Mouse (Mus musculus) liver, embryonic 13.5 days (tissue): ENCODE results near the gene Spaca4. TPM values are rescaled to one million over a fixed set of nuclear protein-coding genes. Genes with fewer than 3 reads are reported as not detected.

ENCODE experiments used
- ATAC-seq: fragments of 200-750 bp; cut with Nextera tagmentation; 2 replicates; pipeline ENCODE4 v1.8.0; 2017; ENCODE audit warnings: low read depth, mild to moderate bottlenecking, moderate number of reproducible peaks, moderate library complexity
- DNase-seq: peaks from one replicate; pipeline ENCODE4 v3.0.0; 2022
- H3K27ac ChIP-seq: fragments of 300-500 bp; sonication (generic); 2 replicates; pipeline ENCODE4 v1.5.1; 2015; ENCODE audit warnings: moderate library complexity, mild to moderate bottlenecking, inconsistent platforms
- H3K27me3 ChIP-seq: fragments of 300-500 bp; sonication (generic); 2 replicates; pipeline ENCODE4 v1.6.1; 2015; ENCODE audit warnings: mild to moderate bottlenecking, inconsistent platforms
- H3K36me3 ChIP-seq: fragments of 300-500 bp; sonication (generic); 2 replicates; pipeline ENCODE4 v1.6.1; 2015; ENCODE audit warnings: mild to moderate bottlenecking, inconsistent platforms
- H3K4me1 ChIP-seq: fragments of 300-500 bp; sonication (generic); replicated peaks from 2 replicates; pipeline ENCODE4 v1.6.1; 2015; ENCODE audit warnings: inconsistent platforms
- H3K4me2 ChIP-seq: fragments of 300-500 bp; sonication (generic); 2 replicates; pipeline ENCODE4 v1.6.1; 2015; ENCODE audit warnings: inconsistent platforms, mild to moderate bottlenecking, moderate library complexity
- H3K4me3 ChIP-seq: fragments of 300-500 bp; sonication (generic); replicated peaks from 2 replicates; pipeline ENCODE4 v1.5.1; 2015; ENCODE audit warnings: mild to moderate bottlenecking, inconsistent platforms
- H3K9ac ChIP-seq: fragments of 300-500 bp; sonication (generic); 2 replicates; pipeline ENCODE4 v1.6.1; 2015; ENCODE audit warnings: mild to moderate bottlenecking, inconsistent platforms
- H3K9me3 ChIP-seq: fragments of 300-500 bp; sonication (generic); replicated peaks from 2 replicates; pipeline ENCODE4 v1.6.1; 2016; ENCODE audit warnings: inconsistent platforms
- WGBS: fragments of 180-500 bp; shearing (Covaris S2); methylation state at CpG from one replicate; pipeline ENCODE4 v1.1.7; 2015; ENCODE audit not compliant: insufficient replicate concordance; 5-methylcytosine and 5-hydroxymethylcytosine counted together
- polyA plus RNA-seq: library from polyadenylated mRNA; unstranded; fragments of >200 nt; fragmentation: Nextera tagmentation; extraction: Ambion mirVana; gene quantifications from 2 replicates; pipeline ENCODE4 v1.2.1, GENCODE M21; 2015

The Spaca4 gene
- polyA plus RNA-seq, 1 experiment from 2014 or later = not detected

DNA sequence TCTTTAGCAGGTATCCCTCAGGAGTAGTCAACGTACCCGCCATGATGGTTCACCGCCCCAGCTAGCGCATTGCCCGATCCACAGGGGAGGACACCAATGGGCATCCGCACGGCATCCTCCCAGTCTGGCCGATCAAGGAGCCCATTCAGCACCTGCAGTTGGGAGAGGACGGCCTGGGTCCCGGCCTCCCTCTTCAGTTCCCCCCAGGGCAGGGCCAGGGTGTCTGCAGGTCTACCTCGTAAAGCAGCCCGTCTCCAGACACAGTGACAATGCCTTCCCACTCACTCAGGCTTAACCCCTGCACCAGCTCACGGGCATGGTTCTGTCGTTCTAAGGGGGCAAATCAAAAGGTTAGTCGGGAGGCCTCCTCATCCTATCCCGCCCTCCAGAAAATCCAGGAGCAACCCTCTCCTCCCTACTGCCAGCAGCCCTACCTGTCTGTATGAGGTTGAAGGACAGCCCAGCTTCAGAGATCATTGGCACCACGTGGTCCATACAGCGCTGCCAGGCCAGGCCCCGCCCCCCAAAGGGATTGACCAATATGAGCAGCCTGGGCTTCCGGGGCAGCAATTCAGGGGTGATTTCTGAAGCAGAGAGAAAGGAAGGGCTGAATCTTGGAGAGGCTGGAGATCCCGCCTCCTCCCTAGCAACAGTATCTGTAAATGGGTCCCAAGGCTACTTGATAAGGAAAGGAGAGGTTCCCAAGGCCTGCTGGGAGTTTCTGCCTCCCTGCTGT, 13.4 kb downstream of the Spaca4 start:
- H3K27ac ChIP-seq = no peak overlapping the region
- peaks cover 69% of the 10 kb centered on the region for H3K4me1 ChIP-seq
- no peaks in the 10 kb centered on the region for H3K9me3 ChIP-seq
- H3K4me2 ChIP-seq = no peak overlapping the region
- no peak for ATAC-seq
- H3K36me3 ChIP-seq = peaks cover 45% of the 10 kb centered on the region
- no peak for DNase-seq
- H3K27me3 ChIP-seq = no peaks in the 10 kb centered on the region
- WGBS = 85% methylated on average over 21 of the region's 21 CpGs
- no peak overlapping the region for H3K4me3 ChIP-seq
- H3K9ac ChIP-seq = no peak overlapping the region

GRCm38 (mm10) chr7:45711316-45712021, 14.1 kb downstream of the Spaca4 start:
- no peaks in the 10 kb centered on the region for H3K27me3 ChIP-seq
- H3K4me2 ChIP-seq = no peak overlapping the region
- no peak overlapping the region for H3K27ac ChIP-seq
- no peak for ATAC-seq
- 85% methylated on average over 24 of the region's 24 CpGs for WGBS
- H3K4me1 ChIP-seq = peaks cover 69% of the 10 kb centered on the region
- no peak overlapping the region for H3K4me3 ChIP-seq
- peaks cover 45% of the 10 kb centered on the region for H3K36me3 ChIP-seq
- H3K9ac ChIP-seq = no peak overlapping the region
- no peaks in the 10 kb centered on the region for H3K9me3 ChIP-seq
- DNase-seq = no peak

DNA sequence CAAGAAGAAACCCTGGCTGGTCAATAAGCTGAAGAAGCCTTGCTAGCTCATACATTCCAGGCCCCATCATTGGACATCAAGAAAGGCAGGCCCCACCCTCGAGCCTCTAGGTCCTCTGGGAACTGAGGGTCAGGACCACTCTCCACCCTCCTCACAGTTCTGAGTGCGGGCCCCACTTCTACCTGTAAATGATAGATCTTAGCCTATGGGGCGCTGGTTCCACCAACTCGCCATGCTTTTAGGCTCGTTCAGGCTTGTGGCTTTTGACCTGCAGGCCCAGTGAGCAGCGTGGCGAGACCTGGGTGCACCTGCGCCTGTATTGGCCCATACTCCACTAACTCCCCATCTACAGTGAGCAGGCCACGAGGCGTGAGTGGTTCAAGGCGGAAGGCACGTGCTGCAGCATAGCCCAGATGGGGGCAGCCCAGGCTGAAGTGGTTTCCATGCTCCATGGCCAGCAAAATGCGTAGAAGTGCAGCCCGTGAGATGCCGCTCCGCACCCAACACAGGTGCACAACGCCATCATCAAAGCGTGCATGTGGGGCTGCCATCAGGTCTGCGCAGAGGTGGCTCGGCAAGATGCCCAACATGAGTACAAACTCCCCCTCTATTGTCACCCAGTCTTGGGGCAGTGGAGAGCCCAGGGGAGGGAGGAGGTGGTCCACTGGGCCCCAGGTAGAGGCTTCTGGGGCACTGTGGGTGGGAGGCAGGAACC, 15.0 kb downstream of the Spaca4 start:
- H3K27me3 ChIP-seq = no peaks in the 10 kb centered on the region
- peaks cover 45% of the 10 kb centered on the region for H3K36me3 ChIP-seq
- no peaks in the 10 kb centered on the region for H3K9me3 ChIP-seq
- no peak overlapping the region for H3K9ac ChIP-seq
- no peak overlapping the region for H3K4me2 ChIP-seq
- no peak overlapping the region for H3K4me3 ChIP-seq
- peaks cover 69% of the 10 kb centered on the region for H3K4me1 ChIP-seq
- no peak for ATAC-seq
- no peak for DNase-seq
- 85% methylated on average over 20 of the region's 20 CpGs for WGBS
- no peak overlapping the region for H3K27ac ChIP-seq

DNA sequence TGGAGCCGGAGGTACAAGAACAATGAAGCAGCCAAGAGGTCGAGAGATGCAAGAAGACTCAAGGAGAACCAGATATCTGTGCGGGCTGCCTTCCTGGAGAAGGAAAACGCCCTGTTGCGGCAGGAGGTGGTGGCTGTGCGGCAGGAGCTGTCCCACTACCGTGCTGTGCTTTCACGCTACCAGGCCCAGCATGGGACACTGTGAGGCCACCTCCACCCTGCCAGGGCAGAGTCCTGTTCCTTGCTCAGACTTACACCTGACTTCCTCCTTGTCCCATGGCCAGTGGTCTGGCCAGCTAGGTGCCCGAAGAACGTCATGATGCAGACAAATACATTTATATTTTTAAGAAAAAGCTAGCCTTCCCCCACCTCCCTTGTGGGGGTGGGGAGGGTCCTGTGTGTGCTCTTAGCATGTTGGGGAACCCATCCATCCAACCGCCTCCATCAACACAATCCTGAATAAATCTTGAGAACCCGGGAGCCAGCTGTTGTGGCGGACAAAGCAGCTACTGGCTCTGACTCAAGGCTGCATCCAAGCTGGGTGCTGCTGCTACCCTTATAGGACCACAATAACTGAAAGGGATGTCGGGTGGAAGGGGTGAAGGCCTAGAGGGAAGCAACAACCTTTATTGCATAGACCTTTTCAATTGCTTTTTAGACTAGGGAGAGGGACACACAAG, 15.8 kb downstream of the Spaca4 start:
- Histone ChIP-seq H3K36me3 (peaks cover 45% of the 10 kb centered on the region), H3K4me1 (peaks cover 71% of the 10 kb centered on the region), H3K4me3 (no peak overlapping the region), H3K9ac (no peak overlapping the region), H3K27ac (no peak overlapping the region), H3K4me2 (no peak overlapping the region), H3K27me3 (no peaks in the 10 kb centered on the region), H3K9me3 (no peaks in the 10 kb centered on the region)
- no peak for ATAC-seq
- DNase-seq = no peak
- 69% methylated on average over 14 of the region's 14 CpGs for WGBS

- H3K9ac ChIP-seq = no peak overlapping the region
- H3K9me3 ChIP-seq = no peaks in the 10 kb centered on the region
- peaks cover 71% of the 10 kb centered on the region for H3K4me1 ChIP-seq
- 63% methylated on average over 6 of the region's 6 CpGs for WGBS
- DNase-seq = no peak
- H3K4me2 ChIP-seq = no peak overlapping the region
- no peaks in the 10 kb centered on the region for H3K27me3 ChIP-seq
- peaks cover 44% of the 10 kb centered on the region for H3K36me3 ChIP-seq
- ATAC-seq = no peak
- no peak overlapping the region for H3K4me3 ChIP-seq
- no peak overlapping the region for H3K27ac ChIP-seq
Measured at GRCm38 (mm10) chr7:45709036-45709435, 16.6 kb downstream of the Spaca4 start.

- Histone ChIP-seq H3K4me2 (peak overlapping the region; percentile 99), H3K36me3 (peaks cover 37% of the 10 kb centered on the region), H3K27ac (peak overlapping the region; percentile 16; the same call in 1 of the 2 replicates), H3K9me3 (no peaks in the 10 kb centered on the region), H3K4me1 (peaks cover 71% of the 10 kb centered on the region), H3K27me3 (no peaks in the 10 kb centered on the region), H3K4me3 (peak overlapping the region; percentile 70; the same call in 1 of the 2 replicates), H3K9ac (no peak overlapping the region)
- ATAC-seq (no peak), DNase-seq (no peak)
- 41% methylated on average over 13 of the region's 13 CpGs for WGBS
Measured at GRCm38 (mm10) chr7:45708221-45708761, 17.3 kb downstream of the Spaca4 start.

GRCm38 (mm10) chr7:45707375-45707967, 18.1 kb downstream of the Spaca4 start:
- H3K4me2 ChIP-seq = peak overlapping the region; percentile 99
- H3K9ac ChIP-seq = peak overlapping the region; percentile 81
- H3K36me3 ChIP-seq = peaks cover 28% of the 10 kb centered on the region

DNA sequence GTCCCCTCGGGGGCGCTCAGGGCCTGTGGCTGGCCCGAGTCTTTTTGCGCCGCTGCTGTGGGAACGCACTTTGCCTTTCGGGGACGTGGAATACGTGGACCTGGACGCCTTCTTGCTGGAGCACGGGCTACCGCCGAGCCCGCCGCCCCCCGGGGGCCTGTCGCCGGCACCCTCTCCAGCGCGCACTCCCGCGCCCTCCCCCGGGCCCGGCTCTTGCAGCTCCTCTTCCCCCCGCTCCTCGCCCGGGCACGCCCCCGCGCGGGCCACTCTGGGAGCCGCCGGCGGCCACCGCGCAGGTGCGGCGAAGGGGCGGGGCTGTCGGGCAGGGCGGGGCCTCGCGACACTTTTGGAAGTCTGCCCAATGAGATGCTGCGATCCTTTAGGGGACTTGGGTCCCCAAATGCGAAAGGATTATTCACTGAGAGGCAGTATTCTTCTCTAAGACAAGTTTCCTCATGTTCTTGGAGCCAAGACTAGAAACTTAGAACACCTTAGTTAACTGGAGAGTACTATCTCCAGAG, 18.8 kb downstream of the Spaca4 start:
- H3K36me3 ChIP-seq = peaks cover 22% of the 10 kb centered on the region
- WGBS = under 1% methylated on average over 45 of the region's 45 CpGs
- peak; percentile 42 for ATAC-seq
- peak overlapping the region; percentile 77 for H3K27ac ChIP-seq
- peaks cover 9% of the 10 kb centered on the region for H3K27me3 ChIP-seq
- H3K4me2 ChIP-seq = peak overlapping the region; percentile 99
- peaks cover 58% of the 10 kb centered on the region for H3K4me1 ChIP-seq
- H3K4me3 ChIP-seq = peak overlapping the region; percentile 70
- peak; percentile 80 for DNase-seq
- peak overlapping the region; percentile 81 for H3K9ac ChIP-seq
- no peaks in the 10 kb centered on the region for H3K9me3 ChIP-seq

More at GRCm38 (mm10) chr7:45707375-45707967, 18.1 kb downstream of the Spaca4 start:
- WGBS = 1% methylated on average over 27 of the region's 27 CpGs
- peaks cover 6% of the 10 kb centered on the region for H3K27me3 ChIP-seq
- H3K4me1 ChIP-seq = peaks cover 64% of the 10 kb centered on the region
- DNase-seq (peak; percentile 85), ATAC-seq (peak; percentile 8; the same call in 1 of the 2 replicates)
- H3K27ac ChIP-seq = peak overlapping the region; percentile 77
- peak overlapping the region; percentile 70 for H3K4me3 ChIP-seq
- H3K9me3 ChIP-seq = no peaks in the 10 kb centered on the region

DNA sequence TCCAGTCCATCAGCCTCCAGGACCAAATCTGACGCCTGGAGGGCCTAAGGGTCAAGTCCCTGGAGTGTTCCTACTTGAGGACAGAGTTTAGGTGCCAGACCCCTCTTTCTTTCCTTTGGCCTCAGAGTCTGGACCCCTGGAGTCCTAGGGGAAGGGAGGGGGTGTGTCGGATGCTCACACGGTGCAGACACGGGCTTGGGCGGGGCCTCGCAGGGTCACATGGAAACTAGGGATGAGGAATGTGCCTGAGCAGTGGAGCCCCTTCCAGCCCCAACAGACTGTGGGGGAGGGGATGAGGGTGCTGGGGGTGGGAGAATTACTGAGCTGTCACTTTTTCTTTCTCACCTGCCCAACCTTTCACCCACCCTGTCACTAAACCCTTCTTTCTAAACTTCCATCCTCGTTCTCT, 19.7 kb downstream of the Spaca4 start:
- ATAC-seq = no peak
- Histone ChIP-seq H3K4me1 (peaks cover 58% of the 10 kb centered on the region), H3K27ac (peak overlapping the region; percentile 77), H3K27me3 (peaks cover 18% of the 10 kb centered on the region), H3K36me3 (peaks cover 13% of the 10 kb centered on the region), H3K9me3 (no peaks in the 10 kb centered on the region), H3K4me3 (peak overlapping the region; percentile 70), H3K4me2 (peak overlapping the region; percentile 99), H3K9ac (peak overlapping the region; percentile 81)
- DNase-seq = peak; percentile 52
- WGBS = under 1% methylated on average over 7 of the region's 7 CpGs

- DNase-seq = no peak
- H3K4me1 ChIP-seq = peaks cover 61% of the 10 kb centered on the region
Measured at GRCm38 (mm10) chr7:45705443-45705864, 20.2 kb downstream of the Spaca4 start.

More at GRCm38 (mm10) chr7:45705443-45705864, 20.2 kb downstream of the Spaca4 start:
- Histone ChIP-seq H3K27ac (peak overlapping the region; percentile 67), H3K36me3 (peaks cover 8% of the 10 kb centered on the region), H3K4me3 (peak overlapping the region; percentile 70), H3K9ac (peak overlapping the region; percentile 81), H3K4me2 (peak overlapping the region; percentile 99), H3K27me3 (peaks cover 22% of the 10 kb centered on the region), H3K9me3 (no peaks in the 10 kb centered on the region)
- no peak for ATAC-seq
- under 1% methylated on average over 21 of the region's 21 CpGs for WGBS
